ENCODE assay signal across 8 mouse cellular contexts in genomic region chr14:121579055-121579454, GRCm38 (mm10).
DNase-seq lines count a peak whose midpoint lies in the region; ATAC-seq and TF ChIP-seq lines count a peak whose summit lies in the region.

No protein-coding gene starts in this region.

- no peaks in the 10 kb centered on the region for H3K9me3 ChIP-seq in hindbrain, postnatal 0 days (ENCODE audit: low read length)

- TF ChIP-seq CTCF in hindbrain, postnatal 0 days (IDR thresholded peaks at IDR 0.05; ENCODE audit: low read depth), result peak; percentile 85
- peak; percentile 79 for TF ChIP-seq CTCF in lung, adult 2 months (IDR thresholded peaks at IDR 0.05; ENCODE audit: insufficient read depth, low read length)

- no peaks in the 10 kb centered on the region for H3K4me1 ChIP-seq in hindbrain, postnatal 0 days (ENCODE audit: insufficient read depth, low read length)
- H3K4me1 ChIP-seq in lung, adult 2 months (ENCODE audit: control insufficient read depth, insufficient read depth, low read length), result no peaks in the 10 kb centered on the region

- no peak overlapping the region for H3K4me2 ChIP-seq in hindbrain, postnatal 0 days (ENCODE audit: low read depth, low read length)

- TF ChIP-seq POLR2A in lung, adult 2 months (IDR thresholded peaks at IDR 0.05; ENCODE audit: borderline replicate concordance, extremely low read depth, low read depth, low read length), result no peak

- no peak overlapping the region for H3K27ac ChIP-seq in hindbrain, postnatal 0 days

- H3K36me3 ChIP-seq in hindbrain, postnatal 0 days (ENCODE audit: insufficient read depth, low read length), result peaks cover 31% of the 10 kb centered on the region

- H3K4me3 ChIP-seq in hindbrain, postnatal 0 days (ENCODE audit: low read length), result no peak overlapping the region
- no peak overlapping the region for H3K4me3 ChIP-seq in lung, adult 2 months (replicated peaks; ENCODE audit: extremely low read depth, low read depth, low read length)

- DNase-seq in gastrocnemius, postnatal 10 days, result peak; percentile 60
- no peak for DNase-seq in gastrocnemius, adult 8-10 months (ENCODE audit: low spot score in 2 of 2)
- DNase-seq in 416B (ENCODE audit: low read depth) (peak; percentile 66), R1 (ENCODE audit: low read depth, low spot score) (peak; percentile 71)
- DNase-seq in hindbrain, postnatal 0 days (ENCODE audit: low spot score), result peak; percentile 75
- DNase-seq in lung, adult 2 months, result peak; percentile 46
- peak; percentile 51 for DNase-seq in right cerebral cortex, postnatal 25 days

- 36% methylated on average over 3 of the region's 3 CpGs for WGBS in hindbrain, postnatal 0 days
- 47% methylated on average over 3 of the region's 3 CpGs for WGBS in lung, adult 2 months

- no peak overlapping the region for H3K9ac ChIP-seq in hindbrain, postnatal 0 days (replicated peaks; ENCODE audit: low read length)

- ATAC-seq in common myeloid progenitor, adult 5-6 weeks (replicated peaks; ENCODE audit: low read depth, poor library complexity, severe bottlenecking), result peak; percentile 83
- ATAC-seq in hindbrain, postnatal 0 days, result no peak

- no peaks in the 10 kb centered on the region for H3K27me3 ChIP-seq in hindbrain, postnatal 0 days (ENCODE audit: insufficient read depth, low read length)

Comparison
In these comparisons a context has a peak if more than half of its experiments do, and no peak if none do; other contexts are left out.
1. DNase-seq: peak in gastrocnemius, postnatal 10 days (single experiment), 416B (single experiment), R1 (single experiment), hindbrain, postnatal 0 days (single experiment), lung, adult 2 months (single experiment) and right cerebral cortex, postnatal 25 days (single experiment); none in gastrocnemius, adult 8-10 months (0 of 2).